Mouse (Mus musculus): Measurements from ENCODE around the gene Myl3.

Gene Myl3

GRCm38 (mm10) chr9:110763405-110763804 lies 21.7 kb downstream of the Myl3 start:
- DNase-seq: no peak

- no peak for DNase-seq
Measured at GRCm38 (mm10) chr9:110772336-110772735, 30.7 kb downstream of the Myl3 start.

- DNase-seq: peak; percentile 57 to 66
Measured at GRCm38 (mm10) chr9:110774403-110775268, 33.0 kb downstream of the Myl3 start.

DNA sequence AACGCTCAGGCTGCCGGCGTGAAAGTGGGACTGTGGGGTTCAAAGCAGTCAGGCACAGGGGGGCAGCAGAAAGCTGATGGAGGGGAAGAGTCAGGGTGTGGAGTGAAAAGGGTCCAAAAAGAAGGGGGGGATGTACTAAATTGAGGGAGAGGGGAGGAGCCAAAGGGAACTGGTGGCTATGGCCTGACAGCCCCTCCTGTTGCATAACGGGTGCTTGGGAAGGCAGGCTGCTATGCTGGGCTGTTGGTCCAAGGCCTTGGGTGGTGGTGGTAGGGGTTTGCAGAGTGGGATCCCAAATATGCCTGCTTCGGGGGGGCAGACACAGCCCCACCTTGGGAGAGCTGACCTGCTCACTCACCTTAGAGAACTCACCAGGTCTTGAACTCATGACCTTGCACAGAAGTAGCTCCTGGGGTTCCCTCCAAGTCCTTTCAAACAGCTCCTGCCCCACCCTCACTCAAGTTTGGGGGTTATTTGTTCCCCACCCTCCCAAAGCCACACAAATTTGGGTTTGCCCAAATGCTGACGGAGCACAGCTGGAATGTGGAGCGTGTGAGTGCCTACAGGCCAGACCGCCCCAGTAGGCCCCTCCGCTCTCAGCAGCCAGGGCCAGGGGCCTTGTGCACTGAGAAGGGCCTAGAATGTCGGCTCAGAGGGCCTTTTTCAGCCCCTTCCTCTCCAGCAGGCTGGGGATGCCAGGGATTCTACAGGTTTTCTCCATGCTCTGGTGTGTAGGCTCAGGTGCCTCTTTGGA lies 33.8 kb downstream of the Myl3 start:
- DNase-seq: peak in 1 of 2 experiments; percentile 44

GRCm38 (mm10) chr9:110778100-110778499 lies 36.4 kb downstream of the Myl3 start:
- no peak for DNase-seq

DNA sequence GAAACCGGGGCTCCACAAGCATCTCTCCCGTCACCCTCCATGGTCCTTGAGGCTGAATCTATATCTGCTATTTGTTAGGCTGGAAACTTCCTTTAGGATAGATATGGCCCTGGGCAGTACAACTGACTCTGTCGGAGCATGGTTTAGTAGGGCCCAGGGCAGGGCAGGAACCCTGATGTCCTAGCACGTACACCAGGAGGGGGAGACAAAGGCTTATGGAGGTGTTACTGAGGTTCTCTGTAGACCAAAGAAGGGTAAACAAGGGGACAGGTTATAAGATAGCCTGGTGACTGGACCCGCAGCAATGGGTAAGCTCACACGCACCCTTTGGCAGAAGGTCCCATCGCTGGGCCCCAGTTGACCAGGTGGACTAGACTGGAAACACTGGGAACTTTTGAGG lies 36.9 kb downstream of the Myl3 start:
- no peak for DNase-seq

- DNase-seq: no peak
Measured at GRCm38 (mm10) chr9:110779242-110779913, 37.7 kb downstream of the Myl3 start.

GRCm38 (mm10) chr9:110781256-110781721 lies 39.6 kb downstream of the Myl3 start:
- DNase-seq: peak; percentile 95 to 96

DNA sequence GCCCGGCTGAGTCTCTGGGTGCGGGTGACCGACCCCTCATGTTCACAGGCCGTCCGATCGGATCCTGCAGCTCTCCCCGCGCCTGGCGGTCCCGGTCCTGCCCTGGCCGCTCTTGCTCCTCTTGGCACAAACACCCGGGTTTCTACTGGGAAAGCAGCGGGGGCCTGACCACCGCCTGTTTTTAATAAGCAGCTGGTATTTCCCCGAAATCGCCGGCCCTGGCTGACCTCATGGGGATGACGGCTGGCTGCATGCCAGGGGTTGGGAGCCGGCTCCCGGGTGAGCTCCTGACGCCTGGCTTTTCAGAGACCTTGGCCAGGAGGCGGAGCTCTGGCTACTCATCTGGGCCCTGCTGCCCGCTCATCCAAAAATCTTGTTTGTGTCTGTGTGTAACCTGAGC lies 40.1 kb downstream of the Myl3 start:
- peak; percentile 88 to 95 for DNase-seq

DNA sequence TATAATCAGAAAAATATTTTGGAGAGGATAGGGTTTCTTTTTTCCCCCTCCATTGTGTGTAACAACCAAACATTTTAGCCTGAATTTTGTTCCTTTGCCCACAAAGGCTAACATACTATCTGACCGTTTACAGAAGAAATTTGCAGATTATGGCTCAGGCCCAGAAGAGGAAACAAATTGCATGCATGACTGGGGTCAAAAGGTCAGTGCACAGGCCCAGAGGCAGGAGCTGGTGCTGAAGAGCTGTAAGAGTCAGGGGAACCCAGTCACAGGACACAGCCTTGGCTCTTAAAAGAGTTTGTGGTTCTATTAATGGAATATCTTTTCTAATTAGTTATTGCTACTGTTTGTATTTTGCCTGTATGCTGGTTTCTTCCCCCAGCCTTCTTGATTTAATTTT lies 42.0 kb downstream of the Myl3 start:
- no peak for DNase-seq

DNA sequence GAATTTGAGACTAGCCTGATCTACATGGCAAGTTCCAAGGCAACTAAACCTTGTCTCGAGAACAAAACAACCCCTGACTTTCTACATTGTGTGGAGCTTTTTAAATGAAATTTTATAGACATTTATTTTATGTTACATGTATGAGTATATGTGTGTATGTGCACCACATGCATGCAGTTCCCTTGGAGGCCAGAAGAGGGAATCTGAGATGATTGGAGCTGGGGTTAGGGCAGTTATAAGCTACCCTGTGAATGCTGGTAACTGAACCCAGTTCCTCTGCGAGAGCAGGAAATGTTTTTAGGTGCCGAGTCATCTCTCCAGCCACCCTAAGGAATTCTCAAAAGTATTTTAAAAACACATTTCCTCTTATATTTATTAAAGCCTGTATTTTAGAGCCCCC lies 46.5 kb downstream of the Myl3 start:
- no peak for DNase-seq

DNA sequence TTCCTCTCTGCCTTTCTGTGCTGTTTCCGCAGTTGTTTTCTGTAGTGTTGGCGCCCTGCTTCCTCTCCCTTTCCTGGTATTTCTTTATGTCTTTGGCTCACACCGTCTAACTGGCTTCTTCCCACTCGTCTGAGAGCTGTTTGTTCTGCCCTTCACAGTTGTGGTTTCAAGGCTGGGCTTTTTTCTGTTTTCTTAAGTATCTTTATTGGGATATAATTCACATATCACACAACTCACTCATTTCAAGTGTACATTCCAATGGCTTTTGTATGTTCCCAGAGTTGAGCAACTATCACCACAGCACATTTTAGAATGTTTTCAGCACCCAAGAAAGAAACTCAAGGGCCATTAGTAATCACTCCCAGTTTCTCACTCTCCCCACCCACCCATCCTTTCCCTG lies 48.8 kb downstream of the Myl3 start:
- DNase-seq: peak in 1 of 2 experiments; percentile 38

- DNase-seq: no peak
Measured at GRCm38 (mm10) chr9:110797013-110797412, 55.4 kb downstream of the Myl3 start.

DNA sequence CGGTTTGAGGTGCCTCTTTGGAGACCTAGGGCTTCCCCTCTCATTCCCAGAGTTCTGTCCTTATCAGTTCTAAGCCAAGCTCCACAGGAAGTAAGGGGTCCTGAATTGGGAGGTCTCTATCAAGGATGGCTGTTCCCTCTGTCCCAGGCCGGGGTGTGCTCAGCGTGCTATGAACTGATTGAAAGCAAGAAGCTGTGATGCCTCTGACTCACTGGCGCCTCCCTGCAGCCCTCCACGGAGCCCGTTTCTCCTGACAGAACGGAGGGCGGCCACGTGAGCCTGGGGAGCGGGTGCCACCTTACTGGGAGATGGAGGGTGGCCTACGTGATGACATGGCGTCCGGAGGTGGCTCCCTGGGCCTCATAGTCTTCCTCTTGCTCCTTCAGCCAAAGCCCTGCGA lies 56.2 kb downstream of the Myl3 start, which contains the start of gene Prss42:
Gene Prss42, plus strand, starts transcription at position 301 of the 400 bp plus-strand sequence.
- no peak for DNase-seq

- no peak for DNase-seq
Measured at GRCm38 (mm10) chr9:110800834-110801479, 59.3 kb downstream of the Myl3 start.

- no peak for DNase-seq
Measured at GRCm38 (mm10) chr9:110803294-110803693, 61.6 kb downstream of the Myl3 start.

- DNase-seq: no peak
Measured at GRCm38 (mm10) chr9:110810051-110810450, 68.4 kb downstream of the Myl3 start.

DNA sequence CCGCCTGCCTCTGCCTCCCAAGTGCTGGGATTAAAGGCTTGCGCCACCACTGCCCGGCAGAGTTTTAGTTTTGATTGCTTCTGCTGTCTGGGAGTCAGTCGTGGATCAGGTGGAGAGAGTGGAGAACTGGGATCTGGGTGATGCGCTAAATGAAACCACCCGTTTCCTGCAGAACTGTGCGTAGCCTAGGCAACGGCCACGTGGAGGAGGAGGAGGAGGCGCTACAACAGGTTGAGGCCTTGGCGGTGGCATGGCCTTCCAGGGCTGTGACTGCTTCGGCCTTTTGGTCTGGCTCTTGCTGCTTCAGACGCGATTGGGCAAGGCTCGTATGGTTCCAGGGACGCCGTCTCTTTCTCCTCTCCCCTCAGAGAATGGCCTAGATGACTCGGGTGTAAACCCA lies 72.1 kb downstream of the Myl3 start, which contains the start of gene Prss44:
Gene Prss44, plus strand, starts transcription at position 206 of the 400 bp plus-strand sequence.
- no peak for DNase-seq

Data from lung, postnatal 4 days (tissue).